Mouse (Mus musculus): ENCODE results near the gene Yju2.

GRCm38 (mm10) chr17:55967186-55967585, 8.3 kb downstream of the Yju2 start:
- TF ChIP-seq POLR2A (IDR thresholded peaks at IDR 0.05; ENCODE audit: insufficient read depth, low read depth, low read length) (no peak), CTCF (IDR thresholded peaks at IDR 0.05; ENCODE audit: insufficient read depth, low read depth, low read length) (no peak)
